19 mouse cellular contexts compared by ENCODE assay signal in the genomic region with DNA sequence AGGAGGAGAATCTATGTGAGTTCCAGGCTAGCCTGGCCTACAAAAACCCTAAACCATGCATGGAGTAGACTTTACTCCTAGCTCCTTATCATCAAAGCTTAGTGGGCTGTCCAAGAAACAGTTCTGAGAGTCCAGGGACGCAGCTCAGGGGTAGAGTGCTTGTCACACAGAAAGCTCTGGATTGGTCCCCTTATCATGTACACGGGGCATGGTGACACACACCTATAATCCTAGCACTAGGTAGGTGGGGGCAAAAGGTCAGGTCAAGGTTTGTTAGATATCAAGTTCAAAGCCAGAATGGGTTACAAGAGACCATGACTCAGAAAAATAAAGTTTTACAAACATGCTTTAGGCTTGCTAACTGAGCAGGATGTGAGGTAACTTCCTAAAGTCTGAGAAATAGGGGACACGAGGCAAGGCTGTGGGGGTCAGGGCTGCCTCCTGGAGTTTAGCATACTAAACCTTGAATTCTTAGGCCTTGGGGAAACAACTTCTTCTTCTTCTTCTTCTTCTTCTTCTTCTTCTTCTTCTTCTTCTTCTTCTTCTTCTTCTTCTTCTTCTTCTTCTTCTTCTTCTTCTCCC. TPM values are rescaled to one million over a fixed set of nuclear protein-coding genes. Genes with fewer than 3 reads are reported as not detected.
DNase-seq lines count a peak whose midpoint lies in the region; ATAC-seq and TF ChIP-seq lines count a peak whose summit lies in the region.
"Had no signal": no experiment of that assay in that cellular context is flagged by ENCODE, and none has a peak within 500 bp of the region (broad histone marks: within the 10 kb centered on the region; RNA-seq: fewer than 3 reads in every experiment).

No protein-coding gene starts in this region.

- H3K36me3 ChIP-seq in liver, embryonic 15.5 days (replicated peaks) = 0 out of 2 replicates have a peak, but pooled peaks cover 13% of the 10 kb centered on the region
- H3K36me3 ChIP-seq in liver, embryonic 12.5 days = peaks cover 9% of the 10 kb centered on the region
- no peaks in the 10 kb centered on the region for H3K36me3 ChIP-seq in intestine, postnatal 0 days (ENCODE audit: control insufficient read depth, insufficient read depth)
- H3K36me3 ChIP-seq in embryonic facial prominence, embryonic 10.5 days (replicated peaks) = peaks cover 15% of the 10 kb centered on the region

- no peak for TF ChIP-seq CTCF in bone marrow macrophage, adult 2 months (IDR thresholded peaks at IDR 0.05; ENCODE audit: low read depth, low read length)
- TF ChIP-seq CTCF in intestine, postnatal 0 days (IDR thresholded peaks at IDR 0.05; ENCODE audit: low read depth) = no peak

- H3K9me3 ChIP-seq in liver, embryonic 15.5 days (replicated peaks) = no peaks in the 10 kb centered on the region
- no peaks in the 10 kb centered on the region for H3K9me3 ChIP-seq in liver, embryonic 12.5 days (replicated peaks)
- no peaks in the 10 kb centered on the region for H3K9me3 ChIP-seq in intestine, postnatal 0 days (ENCODE audit: control insufficient read depth)
- no peaks in the 10 kb centered on the region for H3K9me3 ChIP-seq in embryonic facial prominence, embryonic 10.5 days
- H3K9me3 ChIP-seq: embryonic facial prominence, embryonic 13.5 days; forebrain, embryonic 12.5 days; heart, embryonic 13.5 days; hindbrain, embryonic 15.5 days had no signal

- no peak for TF ChIP-seq POLR2A in bone marrow macrophage, adult 2 months (IDR thresholded peaks at IDR 0.05; ENCODE audit: borderline replicate concordance, low read depth, low read length)

- no peak for ATAC-seq in liver, embryonic 15.5 days (ENCODE audit: insufficient read depth)
- ATAC-seq in liver, embryonic 12.5 days = no peak
- ATAC-seq in intestine, postnatal 0 days = peak; percentile 76
- ATAC-seq: forebrain, postnatal 0 days had no signal

- 37% methylated on average over 3 of the region's 3 CpGs for WGBS in liver, embryonic 15.5 days (ENCODE audit: insufficient replicate concordance)
- 42% methylated on average over 3 of the region's 3 CpGs for WGBS in liver, embryonic 12.5 days (ENCODE audit: insufficient replicate concordance)
- 38% methylated on average over 3 of the region's 3 CpGs for WGBS in intestine, postnatal 0 days
- WGBS in embryonic facial prominence, embryonic 10.5 days = 79% methylated on average over 3 of the region's 3 CpGs

- no peak for DNase-seq in layer of hippocampus, adult 9-10 months (ENCODE audit: low spot score)
- DNase-seq in embryonic facial prominence, embryonic 10.5 days (ENCODE audit: low spot score) = no peak
- DNase-seq: adrenal gland, adult 2 months; adrenal gland, postnatal 25 days; cerebellum, adult 11 months; cerebellum, adult 9-10 months; cerebellum, postnatal 25 days; forebrain, postnatal 0 days; gastrocnemius, postnatal 25 days; heart, adult 11 months; heart, postnatal 36 days had no signal

- H3K4me2 ChIP-seq in liver, embryonic 15.5 days = no peak overlapping the region
- no peak overlapping the region for H3K4me2 ChIP-seq in liver, embryonic 12.5 days
- no peak overlapping the region for H3K4me2 ChIP-seq in intestine, postnatal 0 days (replicated peaks; ENCODE audit: low read depth)
- H3K4me2 ChIP-seq: embryonic facial prominence, embryonic 13.5 days; forebrain, embryonic 12.5 days; heart, embryonic 13.5 days; hindbrain, embryonic 15.5 days had no signal

- H3K27ac ChIP-seq in liver, embryonic 15.5 days (replicated peaks) = 0 out of 2 replicates have a peak overlapping the region, but pooled peaks have one; percentile 15
- H3K27ac ChIP-seq in liver, embryonic 12.5 days = no peak overlapping the region; the same call in 1 of the 2 replicates
- H3K27ac ChIP-seq in bone marrow macrophage, adult 2 months (ENCODE audit: insufficient read depth, low read depth, low read length) = peak overlapping the region; percentile 22; the same call in 1 of the 2 replicates
- H3K27ac ChIP-seq in intestine, postnatal 0 days (ENCODE audit: low read depth, low read length) = no peak overlapping the region
- no peak overlapping the region for H3K27ac ChIP-seq in embryonic facial prominence, embryonic 10.5 days (replicated peaks)
- H3K27ac ChIP-seq: embryonic facial prominence, embryonic 13.5 days; forebrain, embryonic 12.5 days; heart, embryonic 13.5 days; hindbrain, embryonic 15.5 days had no signal

- peaks cover 62% of the 10 kb centered on the region for H3K4me1 ChIP-seq in liver, embryonic 15.5 days (replicated peaks)
- H3K4me1 ChIP-seq in liver, embryonic 12.5 days = peaks cover 55% of the 10 kb centered on the region
- H3K4me1 ChIP-seq in bone marrow macrophage, adult 2 months (ENCODE audit: control insufficient read depth, insufficient read depth, low read length) = peaks cover 18% of the 10 kb centered on the region
- H3K4me1 ChIP-seq in intestine, postnatal 0 days (replicated peaks; ENCODE audit: control insufficient read depth, insufficient read depth, low read length) = peaks cover 3% of the 10 kb centered on the region; the same call in 1 of the 2 replicates
- peaks cover 7% of the 10 kb centered on the region for H3K4me1 ChIP-seq in embryonic facial prominence, embryonic 10.5 days

- H3K9ac ChIP-seq in liver, embryonic 15.5 days = no peak overlapping the region
- no peak overlapping the region; the same call in 1 of the 2 replicates for H3K9ac ChIP-seq in liver, embryonic 12.5 days
- no peak overlapping the region for H3K9ac ChIP-seq in intestine, postnatal 0 days (ENCODE audit: low read depth, low read length)
- H3K9ac ChIP-seq: embryonic facial prominence, embryonic 13.5 days; forebrain, embryonic 12.5 days; forebrain, postnatal 0 days; heart, embryonic 13.5 days; hindbrain, embryonic 15.5 days had no signal

- H3K27me3 ChIP-seq in liver, embryonic 15.5 days = peaks cover 15% of the 10 kb centered on the region
- no peaks in the 10 kb centered on the region for H3K27me3 ChIP-seq in liver, embryonic 12.5 days (replicated peaks)
- no peaks in the 10 kb centered on the region for H3K27me3 ChIP-seq in intestine, postnatal 0 days (replicated peaks; ENCODE audit: control insufficient read depth, insufficient read depth, low read length)
- no peaks in the 10 kb centered on the region for H3K27me3 ChIP-seq in embryonic facial prominence, embryonic 10.5 days (replicated peaks; ENCODE audit: low read depth, poor library complexity, severe bottlenecking)
- H3K27me3 ChIP-seq: embryonic facial prominence, embryonic 13.5 days; forebrain, embryonic 12.5 days; heart, embryonic 13.5 days; hindbrain, embryonic 15.5 days had no signal

- no peak overlapping the region for H3K4me3 ChIP-seq in liver, embryonic 15.5 days (replicated peaks)
- no peak overlapping the region for H3K4me3 ChIP-seq in liver, embryonic 12.5 days
- H3K4me3 ChIP-seq in bone marrow macrophage, adult 2 months (ENCODE audit: insufficient read depth, low read length) = no peak overlapping the region
- H3K4me3 ChIP-seq in intestine, postnatal 0 days (ENCODE audit: low read depth, low read length) = no peak overlapping the region
- no peak overlapping the region for H3K4me3 ChIP-seq in embryonic facial prominence, embryonic 10.5 days
- H3K4me3 ChIP-seq: embryonic facial prominence, embryonic 13.5 days; forebrain, embryonic 12.5 days; heart, embryonic 13.5 days; hindbrain, embryonic 15.5 days had no signal

RNA-seq across cellular contexts. Expression of a gene that starts 6.6 kb away (rescaled TPM):
- polyA plus RNA-seq in liver, embryonic 15.5 days (2015; fragmentation: Nextera tagmentation; extraction: Ambion mirVana) = 2.8 and 2.9 TPM in 2 replicates
- 3.2 and 3.5 TPM in 2 replicates for polyA plus RNA-seq in liver, embryonic 12.5 days (2016; fragmentation: Nextera tagmentation; extraction: Ambion mirVana)
- polyA plus RNA-seq in bone marrow macrophage, adult 2 months (2012; ENCODE audit: insufficient read depth, insufficient read length, missing spikeins) = 0.61 and 0.70 TPM in 2 replicates
- 1.0 and 1.2 TPM in 2 replicates for polyA plus RNA-seq in intestine, postnatal 0 days (2015; fragmentation: Nextera tagmentation; extraction: Ambion mirVana)
- polyA plus RNA-seq in embryonic facial prominence, embryonic 10.5 days (2016; fragmentation: Nextera tagmentation; extraction: Ambion mirVana) = 6.8 and 7.4 TPM in 2 replicates

RNA-seq across cellular contexts. Expression of a gene that starts 9.7 kb away (rescaled TPM):
- polyA plus RNA-seq in liver, embryonic 15.5 days (2015; fragmentation: Nextera tagmentation; extraction: Ambion mirVana) = 7.1 and 7.9 TPM in 2 replicates
- polyA plus RNA-seq in liver, embryonic 12.5 days (2016; fragmentation: Nextera tagmentation; extraction: Ambion mirVana) = 7.5 and 7.7 TPM in 2 replicates
- polyA plus RNA-seq in bone marrow macrophage, adult 2 months (2012; ENCODE audit: insufficient read depth, insufficient read length, missing spikeins) = 74.2 and 78.0 TPM in 2 replicates
- polyA plus RNA-seq in intestine, postnatal 0 days (2015; fragmentation: Nextera tagmentation; extraction: Ambion mirVana) = 3.8 and 4.0 TPM in 2 replicates
- 2.5 and 2.9 TPM in 2 replicates for polyA plus RNA-seq in embryonic facial prominence, embryonic 10.5 days (2016; fragmentation: Nextera tagmentation; extraction: Ambion mirVana)

RNA-seq across cellular contexts. Expression of a gene that starts 12.3 kb away (rescaled TPM):
- 12.9 and 13.1 TPM in 2 replicates for polyA plus RNA-seq in liver, embryonic 15.5 days (2015; fragmentation: Nextera tagmentation; extraction: Ambion mirVana)
- 22.1 and 24.2 TPM in 2 replicates for polyA plus RNA-seq in liver, embryonic 12.5 days (2016; fragmentation: Nextera tagmentation; extraction: Ambion mirVana)
- polyA plus RNA-seq in bone marrow macrophage, adult 2 months (2012; ENCODE audit: insufficient read depth, insufficient read length, missing spikeins) = 24.6 and 25.2 TPM in 2 replicates
- 21.7 and 24.0 TPM in 2 replicates for polyA plus RNA-seq in intestine, postnatal 0 days (2015; fragmentation: Nextera tagmentation; extraction: Ambion mirVana)
- polyA plus RNA-seq in embryonic facial prominence, embryonic 10.5 days (2016; fragmentation: Nextera tagmentation; extraction: Ambion mirVana) = 44.6 and 45.4 TPM in 2 replicates

RNA-seq across cellular contexts. Expression of a gene that starts 25.5 kb away (rescaled TPM):
- polyA plus RNA-seq in liver, embryonic 15.5 days (2015; fragmentation: Nextera tagmentation; extraction: Ambion mirVana) = 52.7 and 59.4 TPM in 2 replicates
- 73.2 and 74.9 TPM in 2 replicates for polyA plus RNA-seq in liver, embryonic 12.5 days (2016; fragmentation: Nextera tagmentation; extraction: Ambion mirVana)
- 69.3 and 75.2 TPM in 2 replicates for polyA plus RNA-seq in bone marrow macrophage, adult 2 months (2012; ENCODE audit: insufficient read depth, insufficient read length, missing spikeins)
- polyA plus RNA-seq in intestine, postnatal 0 days (2015; fragmentation: Nextera tagmentation; extraction: Ambion mirVana) = 49.9 and 51.9 TPM in 2 replicates
- 231 and 251 TPM in 2 replicates for polyA plus RNA-seq in embryonic facial prominence, embryonic 10.5 days (2016; fragmentation: Nextera tagmentation; extraction: Ambion mirVana)

RNA-seq across cellular contexts. Expression of a gene that starts 37.3 kb away (rescaled TPM):
- 2.9 and 3.1 TPM in 2 replicates for polyA plus RNA-seq in liver, embryonic 15.5 days (2015; fragmentation: Nextera tagmentation; extraction: Ambion mirVana)
- polyA plus RNA-seq in liver, embryonic 12.5 days (2016; fragmentation: Nextera tagmentation; extraction: Ambion mirVana) = 3.4 and 3.6 TPM in 2 replicates
- 2.5 and 2.6 TPM in 2 replicates for polyA plus RNA-seq in bone marrow macrophage, adult 2 months (2012; ENCODE audit: insufficient read depth, insufficient read length, missing spikeins)
- 6.5 and 6.6 TPM in 2 replicates for polyA plus RNA-seq in intestine, postnatal 0 days (2015; fragmentation: Nextera tagmentation; extraction: Ambion mirVana)
- 1.5 and 2.2 TPM in 2 replicates for polyA plus RNA-seq in embryonic facial prominence, embryonic 10.5 days (2016; fragmentation: Nextera tagmentation; extraction: Ambion mirVana)

Comparison
In these comparisons a context has a peak if more than half of its experiments do, and no peak if none do; other contexts are left out.
1. H3K27ac ChIP-seq: peak in liver, embryonic 15.5 days (single experiment) and bone marrow macrophage, adult 2 months (single experiment); none in liver, embryonic 12.5 days (single experiment), intestine, postnatal 0 days (single experiment) and embryonic facial prominence, embryonic 10.5 days (single experiment).